Mouse (Mus musculus): ENCODE measurements around the gene Nipa1. TPM values are rescaled to one million over a fixed set of nuclear protein-coding genes. Genes with fewer than 3 reads are reported as not detected.

Nipa1 gene
- polyA plus RNA-seq (2016; fragmentation: Nextera tagmentation; extraction: Ambion mirVana) = 16.4 and 19.2 TPM in 2 replicates

DNA sequence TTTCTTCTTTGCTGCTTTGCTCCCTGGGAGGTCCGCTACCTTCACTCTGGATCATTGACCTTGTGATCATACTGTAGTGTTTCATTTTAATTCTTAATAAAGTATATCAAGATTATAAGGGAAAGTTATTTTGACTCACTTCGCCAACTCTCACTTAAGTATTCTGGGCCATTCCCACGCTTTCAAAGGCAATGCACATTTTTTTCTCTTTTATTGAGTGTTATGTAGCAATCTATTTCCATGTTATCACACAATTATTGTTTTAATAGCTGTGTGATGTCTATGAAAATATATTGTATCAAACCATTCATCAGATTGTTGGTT, at the start of gene Nipa1:
Gene Nipa1 (minus strand): TSS at position 25 of the 324 bp plus-strand sequence.
- Histone ChIP-seq H3K9ac (peak within 1 kb of the TSS; percentile 86), H3K4me2 (replicated peaks) (peak within 1 kb of the TSS; percentile 59), H3K27me3 (no peaks in the 10 kb centered on the region), H3K27ac (peak within 1 kb of the TSS; percentile 84), H3K36me3 (0 out of 2 replicates have a peak, but pooled peaks cover 3% of the 10 kb centered on the region), H3K4me3 (peak within 1 kb of the TSS; percentile 70), H3K9me3 (replicated peaks) (no peaks in the 10 kb centered on the region), H3K4me1 (peaks cover 3% of the 10 kb centered on the region; the same call in 1 of the 2 replicates)
- 52% methylated on average over 3 of the region's 3 CpGs for WGBS
- no peak for ATAC-seq (ENCODE audit: low FRiP score)

DNA sequence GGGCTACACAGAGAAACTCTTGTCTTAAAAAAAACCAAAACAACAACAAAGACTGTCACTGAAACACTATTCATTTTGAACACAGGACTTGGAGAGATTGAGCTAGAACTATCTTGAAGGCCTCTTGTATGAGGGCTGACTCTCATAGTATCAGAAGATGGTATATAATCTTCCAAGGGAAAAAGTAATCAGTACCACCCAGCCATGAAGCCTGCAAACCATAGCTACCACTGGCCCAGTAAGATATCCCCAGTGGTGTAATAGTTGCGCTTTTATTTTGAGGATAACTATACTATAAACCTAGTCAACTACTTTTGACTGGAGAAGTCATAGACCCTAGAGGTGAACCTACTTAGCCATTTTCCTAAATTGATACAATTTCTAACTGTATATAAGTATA, 46.9 kb upstream of the Nipa1 start:
- H3K27ac ChIP-seq = no peak overlapping the region
- H3K27me3 ChIP-seq = no peaks in the 10 kb centered on the region
- no peaks in the 10 kb centered on the region for H3K9me3 ChIP-seq (replicated peaks)
- ATAC-seq (ENCODE audit: low FRiP score) = no peak
- WGBS = 100% methylated on average over 1 of the region's 1 CpGs
- H3K36me3 ChIP-seq = peaks cover 5% of the 10 kb centered on the region; the same call in 1 of the 2 replicates
- no peak overlapping the region for H3K4me2 ChIP-seq (replicated peaks)
- no peaks in the 10 kb centered on the region for H3K4me1 ChIP-seq
- H3K9ac ChIP-seq = no peak overlapping the region
- no peak overlapping the region for H3K4me3 ChIP-seq

DNA sequence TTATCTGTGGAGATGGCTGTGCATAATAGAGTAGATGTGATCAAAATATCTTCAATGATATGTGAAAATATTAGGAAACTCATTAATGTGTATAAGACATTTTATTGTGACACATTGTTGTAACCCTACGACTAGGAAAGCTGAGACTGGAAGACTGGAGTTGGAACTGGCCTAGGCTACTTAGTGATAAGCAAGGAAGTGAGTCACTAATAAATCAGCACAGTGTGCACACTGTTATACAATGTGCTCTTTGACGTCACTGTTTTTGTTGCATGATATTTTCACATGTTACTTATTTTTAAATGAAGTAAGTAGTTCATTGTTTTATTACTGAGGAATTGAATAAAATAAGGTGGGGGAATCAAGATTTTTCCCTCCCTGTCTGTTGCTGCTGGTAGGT, 46.4 kb upstream of the Nipa1 start:
- no peaks in the 10 kb centered on the region for H3K4me1 ChIP-seq
- no peak overlapping the region for H3K4me3 ChIP-seq
- no peak overlapping the region for H3K27ac ChIP-seq
- peaks cover 5% of the 10 kb centered on the region; the same call in 1 of the 2 replicates for H3K36me3 ChIP-seq
- WGBS = 91% methylated on average over 2 of the region's 2 CpGs
- no peaks in the 10 kb centered on the region for H3K9me3 ChIP-seq (replicated peaks)
- H3K9ac ChIP-seq = no peak overlapping the region
- H3K4me2 ChIP-seq (replicated peaks) = no peak overlapping the region
- ATAC-seq (ENCODE audit: low FRiP score) = no peak
- H3K27me3 ChIP-seq = no peaks in the 10 kb centered on the region

DNA sequence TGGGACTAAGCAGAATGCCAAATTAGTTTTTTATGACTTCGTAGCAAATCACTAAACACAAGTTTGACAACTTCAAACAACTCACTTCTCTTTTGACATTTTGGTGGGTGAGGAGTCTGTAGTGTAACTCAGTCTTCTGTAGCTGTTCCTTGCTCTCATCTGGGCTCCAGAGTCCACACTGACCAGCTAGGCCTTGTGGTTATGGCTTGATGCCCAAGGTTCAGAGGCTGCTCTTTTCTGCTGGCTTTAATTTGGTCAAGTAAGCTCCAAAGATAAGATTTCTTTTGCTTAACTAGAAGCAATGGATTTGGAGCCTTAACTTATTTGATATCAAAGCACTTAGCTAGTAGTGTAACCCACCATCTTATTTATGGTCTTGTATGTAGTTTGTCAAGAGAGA, 45.1 kb upstream of the Nipa1 start:
- Histone ChIP-seq H3K27me3 (no peaks in the 10 kb centered on the region), H3K36me3 (peaks cover 5% of the 10 kb centered on the region; the same call in 1 of the 2 replicates), H3K9ac (no peak overlapping the region), H3K9me3 (replicated peaks) (no peaks in the 10 kb centered on the region), H3K4me2 (replicated peaks) (no peak overlapping the region), H3K4me3 (no peak overlapping the region), H3K4me1 (no peaks in the 10 kb centered on the region), H3K27ac (no peak overlapping the region)
- WGBS = 94% methylated on average over 1 of the region's 1 CpGs
- ATAC-seq (ENCODE audit: low FRiP score) = no peak

DNA sequence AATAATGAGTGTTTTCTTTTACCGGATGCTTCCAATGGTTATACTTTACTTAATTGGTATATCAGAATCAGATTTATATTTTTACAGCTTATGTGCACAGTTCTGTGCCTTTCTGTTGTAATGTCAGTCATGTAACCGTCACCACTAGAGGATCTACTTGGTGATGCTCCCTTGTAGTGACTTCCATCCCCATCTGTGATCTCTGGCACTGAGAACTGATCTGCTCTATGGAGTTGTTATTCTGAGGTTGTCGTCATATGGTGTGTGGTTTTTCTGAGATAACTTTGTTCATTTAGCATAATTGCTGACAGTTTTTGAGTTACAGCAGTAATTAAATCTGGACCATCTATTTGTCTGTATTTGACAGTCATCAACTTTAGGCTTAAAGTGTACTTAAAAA, 35.6 kb upstream of the Nipa1 start:
- 92% methylated on average over 3 of the region's 3 CpGs for whole genome bisulfite sequencing
- H3K9me3 ChIP-seq (replicated peaks) = no peaks in the 10 kb centered on the region

DNA sequence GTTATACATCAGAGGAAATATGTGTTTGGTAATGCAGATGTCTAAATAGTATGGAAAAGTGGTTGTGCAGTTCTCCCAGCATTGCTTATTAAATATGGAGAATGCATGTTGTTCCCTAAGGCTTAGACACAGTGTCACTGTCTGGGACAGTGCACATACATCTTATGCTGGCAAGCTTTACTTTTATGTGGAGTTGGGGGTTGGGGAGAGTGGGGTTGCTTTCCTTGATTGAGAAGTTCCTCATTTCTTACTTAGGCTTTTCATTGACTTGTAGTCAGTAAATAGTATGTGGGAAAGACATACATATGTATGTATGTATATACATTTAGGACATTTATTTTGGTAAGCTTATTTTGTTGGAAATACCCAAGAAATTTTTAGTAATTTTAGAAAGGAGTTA, 33.2 kb upstream of the Nipa1 start:
- no peak for ATAC-seq (ENCODE audit: low FRiP score)
- Histone ChIP-seq H3K36me3 (peaks cover 3% of the 10 kb centered on the region; the same call in 1 of the 2 replicates), H3K27me3 (no peaks in the 10 kb centered on the region), H3K4me3 (no peak overlapping the region), H3K9me3 (replicated peaks) (no peaks in the 10 kb centered on the region), H3K9ac (no peak overlapping the region), H3K27ac (no peak overlapping the region), H3K4me1 (peaks cover 15% of the 10 kb centered on the region), H3K4me2 (replicated peaks) (no peak overlapping the region)

More for the DNA sequence above, 35.6 kb upstream of the Nipa1 start:
- Histone ChIP-seq H3K9ac (no peak overlapping the region), H3K36me3 (peaks cover 7% of the 10 kb centered on the region; the same call in 1 of the 2 replicates), H3K27me3 (no peaks in the 10 kb centered on the region), H3K4me2 (replicated peaks) (no peak overlapping the region), H3K4me3 (no peak overlapping the region), H3K27ac (no peak overlapping the region), H3K4me1 (peaks cover 10% of the 10 kb centered on the region)
- no peak for ATAC-seq (ENCODE audit: low FRiP score)

DNA sequence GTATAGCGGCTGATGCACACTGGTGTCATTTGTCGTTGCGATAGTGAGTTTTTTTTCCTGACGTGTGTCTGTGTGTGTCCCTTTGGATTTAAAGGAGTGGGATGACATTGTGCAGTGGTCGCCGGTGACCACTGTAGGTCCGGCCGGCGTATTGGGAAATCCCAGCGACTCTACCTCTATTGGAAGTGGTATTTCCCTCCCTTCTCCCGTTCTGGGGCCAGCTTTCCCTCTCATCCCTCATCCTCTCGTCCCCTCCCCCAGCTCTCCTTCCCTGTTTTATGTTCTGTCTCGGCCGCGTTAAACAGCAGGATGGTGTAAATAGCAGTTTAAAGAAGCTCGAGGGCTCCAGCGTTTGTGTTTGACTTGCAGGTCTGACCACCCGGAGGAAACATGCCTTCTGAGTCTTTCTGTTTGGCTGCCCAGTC, 30.7 kb upstream of the Nipa1 start:
- peaks cover 15% of the 10 kb centered on the region for H3K4me1 ChIP-seq
- H3K4me3 ChIP-seq = peak overlapping the region; percentile 83
- WGBS = under 1% methylated on average over 18 of the region's 18 CpGs
- H3K27ac ChIP-seq = peak overlapping the region; percentile 89
- no peaks in the 10 kb centered on the region; the same call in 1 of the 2 replicates for H3K36me3 ChIP-seq
- no peaks in the 10 kb centered on the region for H3K9me3 ChIP-seq (replicated peaks)
- H3K27me3 ChIP-seq = no peaks in the 10 kb centered on the region
- peak overlapping the region; percentile 85 for H3K9ac ChIP-seq
- H3K4me2 ChIP-seq (replicated peaks) = peak overlapping the region; percentile 69
- peak; percentile 64 for ATAC-seq (ENCODE audit: low FRiP score)

DNA sequence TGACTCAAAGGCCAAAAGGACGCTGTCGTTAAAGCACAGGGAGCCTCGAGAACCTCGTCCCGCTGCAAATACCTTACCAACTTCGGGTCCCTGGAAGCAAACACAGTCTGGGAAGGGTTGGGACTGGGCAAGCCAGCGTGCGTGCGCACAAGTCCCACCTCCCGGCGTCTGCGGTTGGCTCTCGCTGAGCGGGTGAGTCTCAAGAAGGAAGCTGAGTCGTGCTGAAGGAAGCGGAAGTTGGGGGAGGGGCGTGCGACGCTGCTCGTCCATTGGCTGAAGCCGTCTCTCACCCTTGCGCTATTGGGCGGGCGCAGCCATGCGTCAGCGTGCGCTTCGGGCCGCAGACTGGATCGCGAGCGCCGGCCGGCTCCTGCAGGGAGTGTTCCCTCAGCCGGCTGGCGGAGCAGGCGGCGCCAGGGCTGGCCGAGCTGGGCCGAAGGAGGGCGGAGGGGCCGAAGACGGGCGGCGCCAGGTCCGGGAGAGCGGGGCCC, 30.1 kb upstream of the Nipa1 start, which contains the start of gene Herc2:
Gene Herc2 (plus strand): TSS at position 366 of the 491 bp plus-strand sequence.
- peak within 1 kb of the TSS; percentile 89 for H3K27ac ChIP-seq
- H3K9me3 ChIP-seq (replicated peaks) = no peaks in the 10 kb centered on the region
- ATAC-seq (ENCODE audit: low FRiP score) = peak; percentile 100
- H3K9ac ChIP-seq = peak within 1 kb of the TSS; percentile 85
- no peaks in the 10 kb centered on the region for H3K27me3 ChIP-seq
- H3K36me3 ChIP-seq = no peaks in the 10 kb centered on the region; the same call in 1 of the 2 replicates
- peaks cover 15% of the 10 kb centered on the region for H3K4me1 ChIP-seq
- under 1% methylated on average over 45 of the region's 47 CpGs for WGBS
- peak within 1 kb of the TSS; percentile 83 for H3K4me3 ChIP-seq
- peak within 1 kb of the TSS; percentile 69 for H3K4me2 ChIP-seq (replicated peaks)

DNA sequence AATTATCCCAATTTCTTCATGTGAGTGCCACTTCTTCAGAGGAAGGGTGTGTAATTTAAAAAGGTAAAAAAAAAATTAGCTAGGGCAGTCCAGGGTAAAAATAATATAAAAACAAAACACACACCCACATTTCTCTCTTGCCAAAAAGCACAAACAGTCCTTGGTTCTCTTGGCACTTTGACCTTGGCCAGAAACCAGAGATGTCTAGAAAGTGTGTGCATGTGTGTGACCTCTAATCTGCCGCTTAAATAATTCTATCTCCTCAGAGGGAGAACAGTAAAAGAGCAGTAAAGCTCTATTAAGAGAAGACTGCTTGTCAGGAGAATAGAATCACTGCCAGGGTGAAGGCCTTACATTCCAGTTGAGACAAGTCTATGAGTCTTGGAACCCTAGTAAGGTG, 27.4 kb upstream of the Nipa1 start:
- no peaks in the 10 kb centered on the region for H3K36me3 ChIP-seq
- WGBS = 82% methylated on average over 1 of the region's 1 CpGs
- no peak overlapping the region for H3K27ac ChIP-seq
- no peak overlapping the region for H3K9ac ChIP-seq
- H3K27me3 ChIP-seq = no peaks in the 10 kb centered on the region
- H3K9me3 ChIP-seq (replicated peaks) = no peaks in the 10 kb centered on the region
- H3K4me2 ChIP-seq (replicated peaks) = no peak overlapping the region
- peaks cover 15% of the 10 kb centered on the region for H3K4me1 ChIP-seq
- no peak for ATAC-seq (ENCODE audit: low FRiP score)
- no peak overlapping the region for H3K4me3 ChIP-seq

DNA sequence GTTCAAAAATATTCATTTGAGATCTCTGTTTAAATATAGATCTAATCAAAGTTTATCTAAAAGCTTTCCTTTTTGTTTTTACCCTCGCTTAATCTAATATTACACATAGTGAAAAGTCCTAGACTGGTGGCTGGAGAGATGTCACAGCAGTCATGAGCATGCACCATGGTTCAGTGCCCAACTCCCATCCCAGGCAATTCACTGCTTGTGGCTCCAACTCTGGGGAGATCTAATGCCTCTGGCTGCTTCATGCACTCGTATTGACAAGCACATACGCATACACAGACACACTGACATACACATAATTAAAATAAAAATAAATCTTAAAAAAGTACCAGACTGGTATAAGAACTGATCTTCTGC, 24.5 kb upstream of the Nipa1 start:
- no peaks in the 10 kb centered on the region for H3K36me3 ChIP-seq
- H3K4me1 ChIP-seq = peaks cover 4% of the 10 kb centered on the region; the same call in 1 of the 2 replicates
- H3K9me3 ChIP-seq (replicated peaks) = no peaks in the 10 kb centered on the region
- no peak overlapping the region for H3K9ac ChIP-seq
- ATAC-seq (ENCODE audit: low FRiP score) = no peak
- H3K4me3 ChIP-seq = no peak overlapping the region
- no peaks in the 10 kb centered on the region for H3K27me3 ChIP-seq
- no peak overlapping the region for H3K4me2 ChIP-seq (replicated peaks)
- no peak overlapping the region for H3K27ac ChIP-seq
- WGBS = 79% methylated on average over 3 of the region's 3 CpGs

DNA sequence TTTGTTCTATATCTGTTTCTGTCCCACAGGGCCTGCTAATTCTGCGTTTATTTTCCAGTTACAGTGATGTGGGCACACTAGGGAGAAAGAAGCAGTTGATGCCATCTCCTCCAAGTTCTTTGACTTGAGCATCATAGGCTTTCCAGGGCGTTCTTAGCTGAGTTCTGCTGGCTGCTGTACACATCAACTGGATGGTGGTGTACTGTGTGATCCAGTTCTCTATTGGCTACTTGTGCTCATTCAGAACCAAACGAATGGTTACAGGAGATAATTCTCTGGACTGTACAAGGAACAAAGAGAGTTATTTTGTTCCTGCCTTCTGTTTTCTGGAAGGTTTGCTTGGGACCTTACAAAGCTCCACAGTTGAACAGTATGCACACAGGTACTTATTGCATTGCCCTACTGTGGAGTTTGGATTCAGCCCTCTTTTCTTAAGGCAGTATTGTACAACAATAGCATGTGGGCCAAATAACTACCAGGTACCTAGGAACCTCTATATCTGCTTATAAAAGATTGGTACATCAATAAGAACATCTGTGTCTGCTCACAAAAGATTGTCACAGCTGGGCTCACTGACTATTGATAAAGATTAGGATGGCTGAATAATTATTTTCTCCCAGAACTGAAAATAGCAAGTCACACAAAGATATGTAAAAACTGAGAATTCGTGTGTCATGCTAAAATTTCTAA, 24.0 kb upstream of the Nipa1 start:
- no peaks in the 10 kb centered on the region for H3K4me1 ChIP-seq
- no peak for ATAC-seq (ENCODE audit: low FRiP score)

DNA sequence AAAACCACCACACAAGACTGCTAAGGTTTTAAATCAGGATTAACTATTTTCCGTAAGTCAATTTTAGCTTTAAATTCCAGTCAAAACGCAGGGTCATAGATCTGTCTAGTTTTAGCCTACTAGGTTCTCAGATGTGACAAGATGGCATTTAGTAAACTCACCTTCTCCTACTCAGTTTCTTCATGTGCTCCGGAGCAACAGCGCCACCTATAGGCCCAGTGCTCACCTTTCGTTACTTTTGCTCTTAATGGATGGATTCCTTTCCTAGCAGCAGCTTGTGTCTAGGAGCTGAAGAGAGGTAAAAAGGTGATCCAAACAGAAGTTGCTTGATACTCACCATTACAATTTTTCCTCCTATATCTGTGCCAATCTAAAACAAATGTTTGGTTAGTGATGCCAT, 22.6 kb upstream of the Nipa1 start:
- 17% methylated on average over 5 of the region's 5 CpGs for WGBS
- no peak for ATAC-seq (ENCODE audit: low FRiP score)
- Histone ChIP-seq H3K9ac (no peak overlapping the region), H3K4me1 (no peaks in the 10 kb centered on the region), H3K27me3 (no peaks in the 10 kb centered on the region), H3K4me3 (no peak overlapping the region), H3K4me2 (replicated peaks) (no peak overlapping the region), H3K27ac (no peak overlapping the region), H3K36me3 (no peaks in the 10 kb centered on the region), H3K9me3 (replicated peaks) (no peaks in the 10 kb centered on the region)

More for the DNA sequence above, 24.0 kb upstream of the Nipa1 start:
- Histone ChIP-seq H3K27me3 (no peaks in the 10 kb centered on the region), H3K9me3 (replicated peaks) (no peaks in the 10 kb centered on the region), H3K36me3 (no peaks in the 10 kb centered on the region), H3K4me2 (replicated peaks) (no peak overlapping the region), H3K9ac (no peak overlapping the region), H3K4me3 (no peak overlapping the region), H3K27ac (no peak overlapping the region)
- 71% methylated on average over 4 of the region's 4 CpGs for WGBS

DNA sequence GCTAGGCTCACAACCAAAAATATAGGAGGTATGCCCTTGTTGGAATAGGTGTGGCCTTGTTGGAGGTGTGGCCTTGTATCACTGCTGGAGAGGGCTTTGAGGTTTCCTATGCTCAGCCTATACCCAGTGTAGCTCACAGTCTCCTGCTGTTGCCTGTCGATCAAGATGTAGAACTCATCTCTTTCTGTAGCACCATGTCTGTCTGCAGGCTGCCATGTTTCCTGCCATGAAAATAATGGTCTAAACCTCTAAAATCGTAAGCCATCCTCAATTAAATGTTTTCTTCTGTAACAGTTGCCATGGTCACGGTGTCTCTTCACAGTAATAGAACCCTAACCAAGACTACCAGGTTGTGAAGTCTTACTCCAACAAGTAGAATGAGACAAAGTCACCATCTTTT, 3.8 kb upstream of the Nipa1 start:
- Histone ChIP-seq H3K9me3 (replicated peaks) (no peaks in the 10 kb centered on the region), H3K27ac (no peak overlapping the region), H3K9ac (no peak overlapping the region), H3K27me3 (no peaks in the 10 kb centered on the region), H3K4me3 (no peak overlapping the region), H3K4me1 (peaks cover 2% of the 10 kb centered on the region; the same call in 1 of the 2 replicates), H3K36me3 (no peaks in the 10 kb centered on the region), H3K4me2 (replicated peaks) (no peak overlapping the region)
- ATAC-seq (ENCODE audit: low FRiP score) = no peak
- 94% methylated on average over 3 of the region's 3 CpGs for WGBS

Data from hindbrain, embryonic 12.5 days (tissue).